In genomic region chr8:73161564-73161963, GRCm38 (mm10) we compare ENCODE assay signal across 10 mouse cellular contexts.
"Had no signal": no experiment of that assay in that cellular context is flagged by ENCODE, and none has a peak within 500 bp of the region (broad histone marks: within the 10 kb centered on the region; RNA-seq: fewer than 3 reads in every experiment).

No protein-coding gene starts in this region.

- ATAC-seq: lung, postnatal 0 days had no signal

- H3K4me3 ChIP-seq: limb, embryonic 10.5 days; liver, embryonic 15.5 days had no signal

- H3K27me3 ChIP-seq: liver, embryonic 15.5 days had no signal

- H3K9ac ChIP-seq: liver, embryonic 15.5 days had no signal

- DNase-seq: kidney, postnatal 25 days; lung, adult 2 months; midbrain, embryonic 14.5 days; spleen, adult 18-20 months; thymus, adult 18-20 months; thymus, postnatal 14 days had no signal

- H3K27ac ChIP-seq: limb, embryonic 10.5 days; liver, embryonic 15.5 days had no signal

- H3K9me3 ChIP-seq: limb, embryonic 10.5 days; liver, embryonic 15.5 days had no signal

- H3K36me3 ChIP-seq: limb, embryonic 10.5 days; liver, embryonic 15.5 days had no signal

- H3K4me2 ChIP-seq: liver, embryonic 11.5 days; liver, embryonic 15.5 days had no signal

- H3K4me1 ChIP-seq: limb, embryonic 10.5 days; liver, embryonic 15.5 days had no signal
